Mouse (Mus musculus) erythroblast, embryonic 14.5 days (primary cell): ENCODE data around the gene Nrsn2. TPM values are rescaled to one million over a fixed set of nuclear protein-coding genes. Genes with fewer than 3 reads are reported as not detected.

Experiments
- H3K27me3 ChIP-seq: 2 replicates; pipeline ENCODE4 v1.6.1; 2012; ENCODE audit warnings: inconsistent platforms; ENCODE audit not compliant: control insufficient read depth
- H3K36me3 ChIP-seq: 2 replicates; pipeline ENCODE4 v1.6.1; 2012; ENCODE audit warnings: mild to moderate bottlenecking, inconsistent platforms; ENCODE audit not compliant: control insufficient read depth
- H3K4me1 ChIP-seq: 2 replicates; pipeline ENCODE4 v1.6.1; 2012; ENCODE audit warnings: inconsistent platforms; ENCODE audit not compliant: control insufficient read depth
- H3K4me3 ChIP-seq: replicated peaks from 2 replicates; pipeline ENCODE3; 2012; ENCODE audit warnings: moderate library complexity, mild to moderate bottlenecking, inconsistent platforms
- H3K9me3 ChIP-seq: 2 replicates; pipeline ENCODE4 v1.6.1; 2012; ENCODE audit warnings: low read length, inconsistent platforms, mixed read lengths; ENCODE audit not compliant: control insufficient read depth
- GATA1 ChIP-seq: IDR thresholded peaks from 2 replicates; pipeline ENCODE4 v1.6.1; 2012; ENCODE audit warnings: low read length, inconsistent platforms, mixed read lengths
- TAL1 ChIP-seq: IDR thresholded peaks from 3 replicates; pipeline ENCODE4 v1.6.1; 2012; ENCODE audit warnings: low read length, inconsistent platforms, mixed read lengths
- polyA plus RNA-seq: library from polyadenylated mRNA; stranded (reverse); fragments of >175 nt; gene quantifications from 2 replicates; pipeline ENCODE4 v1.2.3, GENCODE M21; 2012

The Nrsn2 gene
- polyA plus RNA-seq, 1 experiment, result not detected

- H3K4me1 ChIP-seq, result peaks cover 52% of the 10 kb centered on the region
- no peak overlapping the region for H3K4me3 ChIP-seq
- H3K9me3 ChIP-seq, result no peaks in the 10 kb centered on the region
- no peaks in the 10 kb centered on the region for H3K36me3 ChIP-seq
- H3K27me3 ChIP-seq, result no peaks in the 10 kb centered on the region
- TF ChIP-seq TAL1, result no peak
- TF ChIP-seq GATA1, result no peak
Measured at GRCm38 (mm10) chr2:152393225-152394017, 17.0 kb upstream of the Nrsn2 start.

DNA sequence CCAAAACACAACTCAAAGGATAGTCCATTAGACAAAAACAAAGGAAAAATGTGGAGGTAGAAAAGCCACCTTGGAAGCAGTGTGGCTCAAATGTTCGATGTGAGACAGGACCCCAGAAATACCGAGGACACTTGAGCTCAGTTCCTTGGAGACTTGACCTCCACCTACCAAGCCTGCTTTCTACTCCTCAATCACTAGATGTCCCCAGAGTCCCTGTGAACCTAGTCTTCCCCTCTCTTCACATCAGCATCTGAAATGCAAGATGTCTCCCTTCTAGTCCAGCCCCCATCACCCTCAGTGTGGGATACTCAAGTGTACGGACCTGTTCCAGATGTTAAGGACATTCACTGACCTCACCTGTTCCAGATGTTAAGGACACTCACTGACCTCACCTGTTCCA is 16.3 kb upstream of the Nrsn2 start:
- no peaks in the 10 kb centered on the region for H3K9me3 ChIP-seq
- peaks cover 45% of the 10 kb centered on the region for H3K4me1 ChIP-seq
- no peak overlapping the region for H3K4me3 ChIP-seq
- no peaks in the 10 kb centered on the region for H3K36me3 ChIP-seq
- H3K27me3 ChIP-seq, result 0 out of 2 replicates have a peak, but pooled peaks cover 3% of the 10 kb centered on the region
- TF ChIP-seq TAL1, result no peak
- no peak for TF ChIP-seq GATA1

DNA sequence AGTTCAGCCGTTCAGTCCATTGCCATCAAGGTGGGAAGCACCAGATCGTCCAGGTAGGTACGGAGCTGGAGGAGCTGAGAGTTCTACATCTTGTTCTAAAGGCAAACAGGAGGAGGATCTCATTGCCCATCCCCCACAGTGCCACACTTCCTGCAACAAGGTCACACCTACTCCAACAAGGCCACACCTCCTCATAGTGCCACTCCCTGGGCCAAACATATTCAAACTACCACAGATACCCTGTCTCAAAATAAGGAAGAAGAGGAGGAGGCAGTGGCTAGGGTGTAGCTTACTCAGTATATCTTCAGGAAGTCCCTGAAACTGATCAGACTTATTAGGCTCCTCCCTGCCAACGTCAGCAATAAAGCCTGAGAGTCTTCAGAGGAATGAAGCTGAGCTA is 7.8 kb upstream of the Nrsn2 start:
- Histone ChIP-seq H3K27me3 (peaks cover 6% of the 10 kb centered on the region; the same call in 1 of the 2 replicates), H3K4me1 (peaks cover 4% of the 10 kb centered on the region), H3K9me3 (peaks cover 6% of the 10 kb centered on the region; the same call in 1 of the 2 replicates), H3K36me3 (no peaks in the 10 kb centered on the region), H3K4me3 (no peak overlapping the region)
- no peak for TF ChIP-seq GATA1
- no peak for TF ChIP-seq TAL1

DNA sequence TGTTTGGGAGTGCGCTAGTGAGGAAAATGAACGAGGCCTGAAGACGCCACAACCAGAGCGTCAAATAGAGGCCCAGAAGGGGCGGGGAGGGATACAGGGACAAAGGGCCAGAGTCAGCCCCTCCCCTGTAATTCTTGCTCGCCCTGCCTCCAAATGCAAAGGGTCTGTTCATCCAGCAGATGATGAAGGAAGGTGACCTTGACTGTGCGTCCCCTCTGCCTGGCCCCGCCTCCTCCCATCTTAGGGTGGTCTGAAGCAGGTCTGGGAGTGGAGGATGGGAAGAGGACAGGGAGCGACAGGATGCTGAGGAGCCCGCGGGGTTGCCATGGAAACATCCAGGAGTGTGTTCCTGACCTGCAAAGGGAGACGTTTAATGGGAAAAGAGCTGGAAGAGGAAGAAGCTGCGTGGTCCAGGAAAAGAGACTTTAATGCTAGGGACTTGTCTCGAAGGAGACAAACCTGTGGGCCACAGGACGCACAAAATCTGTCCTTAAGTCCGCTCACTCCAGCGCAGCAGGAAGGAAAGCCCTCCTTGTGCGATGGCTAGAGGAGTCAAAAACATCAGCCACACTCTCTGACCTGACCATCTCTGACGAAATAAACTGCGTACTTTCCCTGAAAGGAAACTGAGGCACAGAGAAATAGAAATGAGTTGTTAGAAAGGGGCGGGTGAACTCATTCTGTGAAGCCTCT is 640 bp downstream of the Nrsn2 start:
- Histone ChIP-seq H3K9me3 (no peaks in the 10 kb centered on the region), H3K4me1 (peaks cover 11% of the 10 kb centered on the region), H3K27me3 (peaks cover 53% of the 10 kb centered on the region), H3K4me3 (no peak overlapping the region), H3K36me3 (no peaks in the 10 kb centered on the region)
- TF ChIP-seq GATA1 (no peak), TAL1 (no peak)

DNA sequence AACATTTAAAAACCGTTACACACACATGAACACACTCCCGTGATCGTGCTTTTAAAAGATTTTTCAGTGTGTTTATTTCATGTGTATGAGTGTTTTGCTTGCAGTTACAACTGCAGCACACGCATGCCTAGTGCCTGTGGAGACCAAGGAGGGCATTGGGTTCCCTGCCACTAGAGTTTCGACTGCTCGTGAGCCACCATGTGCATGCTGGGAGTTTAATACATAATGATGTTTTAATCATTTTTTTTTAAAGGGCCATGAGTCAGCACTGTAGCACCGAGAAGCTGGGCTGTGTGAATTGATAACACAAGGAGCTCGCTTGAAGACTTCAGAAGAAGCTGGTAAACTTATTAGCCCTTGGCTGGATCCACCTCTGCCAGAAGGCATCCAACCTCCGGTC is 2.9 kb downstream of the Nrsn2 start:
- peaks cover 62% of the 10 kb centered on the region for H3K27me3 ChIP-seq
- H3K4me1 ChIP-seq, result peaks cover 13% of the 10 kb centered on the region
- H3K36me3 ChIP-seq, result no peaks in the 10 kb centered on the region
- no peaks in the 10 kb centered on the region for H3K9me3 ChIP-seq
- TF ChIP-seq TAL1, result no peak
- TF ChIP-seq GATA1, result no peak
- H3K4me3 ChIP-seq, result no peak overlapping the region

DNA sequence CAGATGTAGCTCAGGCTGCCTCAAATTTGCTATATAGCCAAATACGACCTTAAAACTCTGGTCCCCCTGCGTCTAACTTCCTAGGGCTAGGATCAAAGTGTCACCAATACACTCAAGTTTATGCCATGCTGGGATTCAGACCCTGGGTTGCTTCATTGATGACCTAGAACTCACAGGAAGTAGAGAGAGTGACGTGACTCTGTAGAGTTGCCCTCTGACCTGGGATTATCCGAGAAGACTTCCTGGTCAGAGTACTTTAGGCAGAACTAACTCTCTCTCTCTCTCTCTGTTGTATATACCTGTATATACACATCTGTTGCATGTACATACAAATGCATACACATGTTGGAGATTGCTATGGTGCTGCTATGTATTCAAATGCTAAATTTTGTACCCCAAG is 3.8 kb downstream of the Nrsn2 start:
- H3K4me3 ChIP-seq, result no peak overlapping the region

GRCm38 (mm10) chr2:152372104-152372503 is 4.3 kb downstream of the Nrsn2 start:
- TF ChIP-seq GATA1 (no peak), TAL1 (no peak)
- no peak overlapping the region for H3K4me3 ChIP-seq
- peaks cover 51% of the 10 kb centered on the region for H3K27me3 ChIP-seq
- H3K36me3 ChIP-seq, result no peaks in the 10 kb centered on the region
- H3K4me1 ChIP-seq, result peaks cover 13% of the 10 kb centered on the region
- H3K9me3 ChIP-seq, result no peaks in the 10 kb centered on the region

More for the DNA sequence above, 3.8 kb downstream of the Nrsn2 start:
- Histone ChIP-seq H3K9me3 (no peaks in the 10 kb centered on the region), H3K4me1 (peaks cover 13% of the 10 kb centered on the region), H3K36me3 (no peaks in the 10 kb centered on the region), H3K27me3 (peaks cover 56% of the 10 kb centered on the region)
- TF ChIP-seq GATA1 (no peak), TAL1 (no peak)

DNA sequence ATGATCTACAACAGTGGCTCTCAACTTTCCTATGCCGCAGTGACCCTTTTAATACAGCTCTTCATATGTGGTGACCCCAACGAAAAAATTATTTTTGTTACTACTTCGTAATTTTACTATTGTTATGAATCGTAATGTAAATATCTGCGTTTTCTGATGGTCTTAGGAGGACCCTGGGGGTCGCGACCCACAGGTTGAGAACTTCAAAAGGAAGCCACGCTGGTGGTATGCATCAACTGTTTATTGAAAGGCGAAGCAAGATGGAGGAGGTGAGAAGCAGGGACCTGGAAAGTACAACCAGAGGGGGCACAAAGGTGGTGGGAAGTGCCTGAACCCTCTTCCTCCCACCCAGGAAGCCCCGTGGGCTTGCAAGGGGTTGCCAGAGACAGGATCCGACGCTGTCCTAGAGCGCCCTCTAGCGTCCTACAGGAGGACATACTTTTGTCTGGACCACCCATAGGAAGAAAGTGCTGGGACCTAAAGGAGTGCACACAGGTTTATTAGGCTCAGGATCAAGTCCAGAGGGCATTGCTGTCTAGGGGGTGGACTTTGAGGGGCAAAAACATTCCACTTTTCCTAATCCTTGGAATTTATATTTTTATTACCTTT is 7.8 kb downstream of the Nrsn2 start:
- H3K9me3 ChIP-seq, result no peaks in the 10 kb centered on the region
- peaks cover 12% of the 10 kb centered on the region for H3K4me1 ChIP-seq
- TF ChIP-seq GATA1, result no peak
- TF ChIP-seq TAL1, result no peak
- no peaks in the 10 kb centered on the region for H3K36me3 ChIP-seq
- peaks cover 17% of the 10 kb centered on the region for H3K27me3 ChIP-seq
- H3K4me3 ChIP-seq, result no peak overlapping the region

- Histone ChIP-seq H3K27me3 (peaks cover 17% of the 10 kb centered on the region), H3K4me3 (no peak overlapping the region), H3K36me3 (no peaks in the 10 kb centered on the region), H3K4me1 (peaks cover 10% of the 10 kb centered on the region), H3K9me3 (no peaks in the 10 kb centered on the region)
- TF ChIP-seq TAL1 (no peak), GATA1 (no peak)
Measured at GRCm38 (mm10) chr2:152367917-152368316, 8.5 kb downstream of the Nrsn2 start.
